Mouse (Mus musculus) bone marrow, adult 2 months (tissue): ENCODE data around the gene Myocos.

Experiments
- CTCF ChIP-seq: fragments of 200-500 bp; IDR thresholded peaks from 2 replicates; pipeline ENCODE4 v1.5.1; 2011; ENCODE audit warnings: low read length, control low read depth; ENCODE audit not compliant: control insufficient read depth, insufficient read depth
- POLR2A ChIP-seq: fragments of 200-500 bp; IDR thresholded peaks from 2 replicates; pipeline ENCODE4 v1.6.1; 2011; ENCODE audit warnings: low read depth, mild to moderate bottlenecking, control low read depth, low read length, borderline replicate concordance; ENCODE audit not compliant: control insufficient read depth

- TF ChIP-seq CTCF = peak; percentile 76
- TF ChIP-seq POLR2A = no peak
These were observed 6.9 kb upstream of the Myocos start for GRCm38 (mm10) chr1:162664826-162665475.
